Mouse (Mus musculus) midbrain, embryonic 13.5 days (tissue): ENCODE data around the gene Slc37a3. TPM values are rescaled to one million over a fixed set of nuclear protein-coding genes. Genes with fewer than 3 reads are reported as not detected.

ENCODE experiments used
- ATAC-seq: fragments of 200-750 bp; cut with Nextera tagmentation; 2 replicates; pipeline ENCODE4 v1.8.0; 2017; ENCODE audit warnings: mild to moderate bottlenecking, moderate TSS enrichment, moderate library complexity
- H3K27ac ChIP-seq: fragments of 300-500 bp; sonication (generic); 2 replicates; pipeline ENCODE4 v1.5.1; 2015; ENCODE audit warnings: inconsistent platforms, mild to moderate bottlenecking, moderate library complexity
- H3K27me3 ChIP-seq: fragments of 300-500 bp; sonication (generic); 2 replicates; pipeline ENCODE4 v1.6.1; 2015; ENCODE audit warnings: mild to moderate bottlenecking, inconsistent platforms
- H3K36me3 ChIP-seq: fragments of 300-500 bp; sonication (generic); 2 replicates; pipeline ENCODE4 v1.6.1; 2015; ENCODE audit warnings: mild to moderate bottlenecking, inconsistent platforms
- H3K4me1 ChIP-seq: fragments of 300-500 bp; sonication (generic); replicated peaks from 2 replicates; pipeline ENCODE4 v1.6.1; 2015; ENCODE audit warnings: inconsistent platforms
- H3K4me2 ChIP-seq: fragments of 300-500 bp; sonication (generic); replicated peaks from 2 replicates; pipeline ENCODE4 v1.6.1; 2015; ENCODE audit warnings: moderate library complexity, mild to moderate bottlenecking, inconsistent platforms
- H3K4me3 ChIP-seq: fragments of 300-500 bp; sonication (generic); replicated peaks from 2 replicates; pipeline ENCODE4 v1.5.1; 2015; ENCODE audit warnings: mild to moderate bottlenecking, inconsistent platforms
- H3K9ac ChIP-seq: fragments of 300-500 bp; sonication (generic); replicated peaks from 2 replicates; pipeline ENCODE4 v1.6.1; 2015; ENCODE audit warnings: mild to moderate bottlenecking, inconsistent platforms
- H3K9me3 ChIP-seq: fragments of 300-500 bp; sonication (generic); 2 replicates; pipeline ENCODE4 v1.6.1; 2016; ENCODE audit warnings: mild to moderate bottlenecking, inconsistent platforms
- WGBS: fragments of 180-500 bp; shearing (Covaris S2); methylation state at CpG from one replicate; pipeline ENCODE4 v1.1.7; 2015; 5-methylcytosine and 5-hydroxymethylcytosine counted together
- polyA plus RNA-seq: library from polyadenylated mRNA; unstranded; fragments of >200 nt; fragmentation: Nextera tagmentation; extraction: Ambion mirVana; gene quantifications from 2 replicates; pipeline ENCODE4 v1.2.1, GENCODE M21; 2015

Gene Slc37a3
- polyA plus RNA-seq, 1 experiment from 2014 or later: 59.8 TPM

DNA sequence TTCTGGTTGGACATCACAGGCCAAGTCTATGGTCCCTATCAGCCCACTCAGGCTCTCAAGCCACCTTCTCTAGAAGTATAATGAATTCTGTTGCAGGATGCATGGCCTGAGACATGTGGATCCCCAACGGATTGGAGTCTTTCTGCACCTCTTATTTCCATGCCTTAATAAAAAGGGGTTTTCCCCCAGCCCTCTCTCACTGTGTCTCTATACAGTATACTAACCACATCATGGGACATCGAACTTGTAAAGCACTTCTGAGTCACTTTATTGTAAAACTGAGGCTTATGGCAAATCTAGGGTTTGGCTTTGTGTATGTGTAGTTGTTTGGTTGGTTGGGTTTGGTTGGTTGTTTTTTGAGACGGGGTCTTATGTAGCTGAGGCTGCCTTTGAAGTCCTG, 65.7 kb downstream of the Slc37a3 start:
- ATAC-seq: no peak
- Histone ChIP-seq H3K9me3 (no peaks in the 10 kb centered on the region), H3K27ac (no peak overlapping the region), H3K9ac (no peak overlapping the region), H3K36me3 (no peaks in the 10 kb centered on the region), H3K4me1 (no peaks in the 10 kb centered on the region), H3K4me3 (no peak overlapping the region), H3K27me3 (no peaks in the 10 kb centered on the region), H3K4me2 (no peak overlapping the region)
- WGBS: 92% methylated on average over 3 of the region's 3 CpGs

DNA sequence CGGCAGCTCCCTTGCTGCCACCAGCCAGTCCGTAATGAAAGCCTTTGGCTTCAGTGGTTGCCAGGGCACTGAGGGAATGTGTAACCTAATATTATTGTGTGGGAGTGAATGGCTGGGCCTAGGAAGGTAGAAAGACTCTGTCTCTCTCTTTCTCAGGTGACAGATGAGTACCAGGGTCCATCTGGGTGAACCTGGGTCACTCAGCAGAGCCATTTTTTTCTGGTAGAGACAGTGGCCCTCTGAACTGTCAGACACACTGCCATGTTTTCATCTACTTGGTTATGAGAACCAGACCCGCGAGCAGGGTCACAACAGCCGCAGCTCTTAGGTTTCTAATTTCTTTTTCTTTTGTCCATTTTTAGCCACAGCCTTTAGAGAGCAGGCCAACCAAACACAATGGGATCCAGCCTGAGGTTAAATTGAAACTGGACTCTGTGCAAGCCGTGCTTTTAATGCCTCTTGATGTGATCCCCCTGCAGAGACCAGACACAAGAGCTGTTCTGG, 73.1 kb downstream of the Slc37a3 start:
- H3K9me3 ChIP-seq: no peaks in the 10 kb centered on the region
- H3K27me3 ChIP-seq: no peaks in the 10 kb centered on the region
- peak; percentile 66 for ATAC-seq
- no peak overlapping the region for H3K4me3 ChIP-seq
- peak overlapping the region; percentile 21 for H3K27ac ChIP-seq
- no peak overlapping the region for H3K9ac ChIP-seq
- no peak overlapping the region for H3K4me2 ChIP-seq
- no peaks in the 10 kb centered on the region for H3K36me3 ChIP-seq
- WGBS: 4% methylated on average over 6 of the region's 6 CpGs
- H3K4me1 ChIP-seq: peaks cover 9% of the 10 kb centered on the region; the same call in 1 of the 2 replicates

DNA sequence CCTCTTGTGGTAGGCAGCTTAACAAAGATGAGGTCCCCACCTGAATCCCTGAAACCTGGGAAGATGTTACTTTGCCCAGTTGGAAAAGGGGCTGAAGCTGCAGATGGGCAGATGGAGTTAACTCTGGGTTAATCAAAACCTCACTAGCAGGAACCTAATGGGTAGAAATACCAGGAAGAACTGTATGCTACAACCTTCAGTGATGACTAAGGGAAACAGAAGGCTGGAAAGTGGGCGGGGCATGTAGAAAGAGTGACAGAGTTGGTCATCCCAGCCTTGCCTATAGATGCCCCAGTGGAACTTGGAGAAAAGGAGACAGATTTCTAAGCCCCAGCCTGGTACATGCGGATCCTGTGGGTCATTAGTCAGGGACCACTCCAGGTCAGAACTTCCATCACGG, 76.0 kb downstream of the Slc37a3 start:
- 72% methylated on average over 3 of the region's 3 CpGs for WGBS
- H3K4me3 ChIP-seq: no peak overlapping the region
- H3K4me1 ChIP-seq: peaks cover 9% of the 10 kb centered on the region; the same call in 1 of the 2 replicates
- no peak overlapping the region for H3K27ac ChIP-seq
- no peaks in the 10 kb centered on the region for H3K36me3 ChIP-seq
- H3K9me3 ChIP-seq: no peaks in the 10 kb centered on the region
- no peaks in the 10 kb centered on the region for H3K27me3 ChIP-seq
- H3K9ac ChIP-seq: no peak overlapping the region
- no peak overlapping the region for H3K4me2 ChIP-seq
- no peak for ATAC-seq

DNA sequence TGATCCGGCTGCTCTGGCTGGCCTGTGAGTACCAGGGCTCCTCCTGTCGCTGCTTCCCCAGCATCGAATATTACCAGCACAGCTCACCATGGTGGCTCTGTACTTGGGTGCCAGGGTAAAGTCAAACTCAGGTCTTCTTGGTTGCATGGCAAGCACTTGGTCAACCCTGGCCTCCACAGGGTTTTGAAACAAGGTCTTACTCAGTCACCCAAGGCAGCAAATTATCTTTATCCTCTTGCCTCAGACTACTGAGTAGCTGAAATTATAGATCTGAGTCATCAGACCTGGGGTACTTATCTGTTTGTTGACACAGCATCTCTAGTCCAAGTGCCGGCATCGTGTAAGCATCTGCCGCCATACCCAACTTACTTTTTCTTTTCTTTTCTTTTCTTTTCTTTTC, 80.4 kb downstream of the Slc37a3 start:
- 0 out of 2 replicates have a peak, but pooled peaks cover 2% of the 10 kb centered on the region for H3K4me1 ChIP-seq
- no peak overlapping the region for H3K27ac ChIP-seq
- 94% methylated on average over 6 of the region's 6 CpGs for WGBS

DNA sequence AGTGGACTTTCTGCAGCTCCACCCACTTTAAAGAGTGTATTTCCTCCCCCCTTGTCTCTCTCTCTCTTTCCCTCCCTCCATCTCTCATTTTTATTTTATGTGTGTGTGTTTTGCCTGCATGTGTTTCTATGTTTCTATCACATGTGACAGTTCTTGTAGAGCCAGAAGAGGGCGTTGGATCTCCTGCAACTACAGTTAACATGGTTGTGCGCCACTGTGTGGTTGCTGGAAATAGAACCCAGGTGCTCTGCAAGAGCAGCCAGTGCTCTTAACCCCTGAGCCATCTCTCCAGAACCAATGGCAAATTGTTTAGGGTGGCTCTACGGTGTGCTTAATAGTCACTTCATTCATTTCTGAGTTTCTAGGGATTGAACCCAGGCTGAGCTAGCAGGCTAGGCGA, 81.0 kb downstream of the Slc37a3 start:
- Histone ChIP-seq H3K4me1 (0 out of 2 replicates have a peak, but pooled peaks cover 2% of the 10 kb centered on the region), H3K27ac (no peak overlapping the region), H3K9ac (no peak overlapping the region), H3K36me3 (no peaks in the 10 kb centered on the region), H3K4me2 (no peak overlapping the region), H3K9me3 (no peaks in the 10 kb centered on the region), H3K4me3 (no peak overlapping the region), H3K27me3 (no peaks in the 10 kb centered on the region)
- WGBS: 79% methylated on average over 4 of the region's 4 CpGs
- no peak for ATAC-seq

More for the DNA sequence above, 80.4 kb downstream of the Slc37a3 start:
- Histone ChIP-seq H3K36me3 (no peaks in the 10 kb centered on the region), H3K4me3 (no peak overlapping the region), H3K9ac (no peak overlapping the region), H3K4me2 (no peak overlapping the region), H3K9me3 (no peaks in the 10 kb centered on the region), H3K27me3 (no peaks in the 10 kb centered on the region)
- no peak for ATAC-seq

DNA sequence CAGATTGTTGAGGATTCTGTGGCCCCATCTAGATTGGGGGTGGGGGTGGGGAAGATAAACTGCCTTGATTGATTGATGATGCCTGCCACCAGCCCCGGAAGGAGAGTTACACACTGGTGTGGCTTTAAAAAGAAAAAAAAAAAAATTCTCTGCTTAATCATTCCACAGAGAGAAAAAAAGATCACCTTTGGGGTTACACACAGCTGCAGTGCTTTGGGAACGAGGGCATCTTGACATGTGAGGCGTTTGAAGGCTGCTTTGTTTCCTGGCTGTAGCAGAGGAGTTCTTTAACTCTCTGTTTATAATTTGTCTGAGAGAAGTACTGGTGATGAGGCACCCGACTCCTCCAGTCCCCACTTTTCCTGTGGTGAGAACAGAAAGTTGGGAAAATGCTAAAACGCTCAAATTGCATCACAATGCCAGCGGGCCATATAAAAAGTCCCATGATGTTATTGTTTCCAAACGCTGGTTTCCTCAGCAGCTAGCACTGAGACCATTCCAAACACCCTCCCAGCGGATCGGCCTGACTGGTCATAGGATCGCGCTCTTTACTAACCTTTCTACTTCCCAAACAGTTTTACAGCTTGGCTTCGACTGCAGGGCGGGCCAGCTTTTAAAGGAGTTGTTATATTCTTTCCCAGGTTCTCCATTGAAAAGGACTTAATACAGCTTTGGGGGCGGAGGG, 81.6 kb downstream of the Slc37a3 start:
- Histone ChIP-seq H3K4me1 (0 out of 2 replicates have a peak, but pooled peaks cover 2% of the 10 kb centered on the region), H3K4me2 (no peak overlapping the region), H3K9ac (no peak overlapping the region), H3K27me3 (no peaks in the 10 kb centered on the region), H3K36me3 (no peaks in the 10 kb centered on the region), H3K9me3 (no peaks in the 10 kb centered on the region), H3K27ac (no peak overlapping the region), H3K4me3 (no peak overlapping the region)
- 50% methylated on average over 14 of the region's 14 CpGs for WGBS
- no peak for ATAC-seq

DNA sequence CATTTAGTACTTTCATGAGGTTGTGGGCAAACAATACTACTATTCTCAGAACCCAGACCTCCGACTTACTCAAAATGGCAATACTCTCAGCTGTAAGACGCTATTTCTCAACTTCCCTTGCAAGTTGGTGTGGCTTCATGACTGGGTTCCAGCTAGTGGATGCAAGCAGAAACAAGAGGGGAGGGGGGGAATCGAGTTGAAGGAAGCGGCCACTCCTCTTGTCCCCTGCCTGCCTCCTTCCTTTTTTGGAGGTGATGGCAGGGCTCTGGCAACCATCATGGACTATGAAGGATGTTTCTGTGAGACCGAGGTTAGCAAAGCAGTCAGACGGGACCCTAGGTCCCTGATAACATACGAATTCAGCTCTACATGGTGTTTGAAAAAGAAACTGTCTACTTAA, 87.8 kb downstream of the Slc37a3 start:
- H3K4me3 ChIP-seq: no peak overlapping the region
- no peak for ATAC-seq
- H3K9me3 ChIP-seq: no peaks in the 10 kb centered on the region
- H3K4me1 ChIP-seq: 0 out of 2 replicates have a peak, but pooled peaks cover 8% of the 10 kb centered on the region
- H3K36me3 ChIP-seq: no peaks in the 10 kb centered on the region
- H3K27ac ChIP-seq: no peak overlapping the region
- H3K4me2 ChIP-seq: no peak overlapping the region
- H3K27me3 ChIP-seq: no peaks in the 10 kb centered on the region
- H3K9ac ChIP-seq: no peak overlapping the region
- WGBS: 82% methylated on average over 7 of the region's 7 CpGs

DNA sequence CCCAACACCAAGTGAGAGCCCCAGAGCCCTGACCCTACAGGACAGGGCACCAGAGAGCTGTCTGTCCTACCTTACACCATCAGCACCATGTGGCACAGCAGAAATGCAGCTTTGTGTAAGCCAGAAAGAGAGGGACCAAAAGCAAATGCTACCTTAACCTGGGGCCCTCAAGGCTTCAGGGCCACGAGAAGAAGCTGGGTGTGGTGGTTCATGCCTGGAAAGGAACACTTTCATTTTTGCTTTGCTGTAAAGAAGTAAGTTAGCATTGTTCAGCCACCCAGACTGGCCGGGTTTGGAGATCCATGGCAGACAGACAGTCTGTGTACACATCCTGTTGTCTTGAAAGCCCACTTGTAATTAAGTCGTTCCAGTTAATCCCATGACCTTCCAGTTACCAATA, 89.7 kb downstream of the Slc37a3 start:
- WGBS: 81% methylated on average over 3 of the region's 3 CpGs

DNA sequence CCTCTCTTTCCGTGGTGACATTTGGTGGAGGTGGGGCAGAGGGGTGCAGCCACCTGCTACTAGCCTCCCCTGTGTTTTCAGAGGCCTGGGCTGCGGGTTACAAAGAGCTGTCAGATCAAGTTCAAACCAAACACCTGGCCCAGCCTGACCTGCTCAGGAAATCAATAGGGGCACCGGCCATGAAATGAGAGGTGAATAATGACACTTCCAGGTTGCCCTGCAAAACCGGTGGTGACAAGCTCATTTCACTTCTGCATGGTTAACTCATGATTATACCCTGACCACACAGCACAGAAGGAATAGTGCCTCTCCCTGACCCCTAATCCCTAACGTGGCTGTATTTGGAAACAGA, 90.8 kb downstream of the Slc37a3 start:
- WGBS: 37% methylated on average over 5 of the region's 5 CpGs
- Histone ChIP-seq H3K4me2 (no peak overlapping the region), H3K4me1 (0 out of 2 replicates have a peak, but pooled peaks cover 8% of the 10 kb centered on the region), H3K27me3 (no peaks in the 10 kb centered on the region), H3K9ac (no peak overlapping the region; the same call in 1 of the 2 replicates), H3K9me3 (no peaks in the 10 kb centered on the region), H3K4me3 (no peak overlapping the region), H3K27ac (no peak overlapping the region), H3K36me3 (no peaks in the 10 kb centered on the region)
- no peak for ATAC-seq

More for the DNA sequence above, 89.7 kb downstream of the Slc37a3 start:
- Histone ChIP-seq H3K4me2 (no peak overlapping the region), H3K27ac (no peak overlapping the region), H3K4me1 (0 out of 2 replicates have a peak, but pooled peaks cover 8% of the 10 kb centered on the region), H3K36me3 (no peaks in the 10 kb centered on the region), H3K4me3 (no peak overlapping the region), H3K27me3 (no peaks in the 10 kb centered on the region), H3K9ac (no peak overlapping the region), H3K9me3 (no peaks in the 10 kb centered on the region)
- no peak for ATAC-seq

DNA sequence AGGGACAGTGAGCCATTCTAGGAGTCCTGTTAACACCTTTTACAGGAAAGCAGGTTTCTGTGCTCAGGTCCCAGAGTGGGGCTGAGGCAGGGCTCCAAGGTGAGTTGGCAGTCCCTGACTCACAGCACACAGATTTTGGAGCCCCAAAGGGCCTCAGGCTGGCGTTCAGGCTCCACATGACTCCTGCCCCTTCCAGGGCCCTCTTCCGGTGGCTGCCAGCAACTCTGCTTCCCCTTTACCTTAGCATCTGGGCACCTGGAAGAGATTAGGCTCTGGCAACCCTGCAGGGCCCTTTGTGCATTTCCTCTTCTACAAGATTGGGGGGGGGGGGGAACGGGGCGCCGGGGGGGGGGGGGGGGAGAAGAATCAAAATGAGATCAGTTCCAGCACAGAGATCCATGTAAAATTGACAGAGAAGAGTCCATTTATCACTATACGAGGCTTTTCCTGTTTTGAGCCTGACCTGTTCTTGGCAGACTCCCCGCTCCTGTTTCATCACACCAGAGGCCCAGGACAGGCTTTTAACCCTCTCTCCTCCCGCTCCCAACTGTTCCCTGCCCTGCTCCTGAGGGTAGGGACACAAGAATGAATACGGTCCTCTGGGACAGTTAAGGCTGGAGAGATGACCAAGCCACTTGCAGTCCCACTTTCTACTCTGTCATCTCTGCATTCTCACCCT, 91.3 kb downstream of the Slc37a3 start:
- Histone ChIP-seq H3K4me3 (no peak overlapping the region), H3K4me1 (0 out of 2 replicates have a peak, but pooled peaks cover 8% of the 10 kb centered on the region), H3K27me3 (no peaks in the 10 kb centered on the region), H3K9me3 (no peaks in the 10 kb centered on the region), H3K9ac (no peak overlapping the region; the same call in 1 of the 2 replicates), H3K36me3 (no peaks in the 10 kb centered on the region), H3K4me2 (no peak overlapping the region), H3K27ac (no peak overlapping the region)
- WGBS: 32% methylated on average over 8 of the region's 9 CpGs
- ATAC-seq: no peak

DNA sequence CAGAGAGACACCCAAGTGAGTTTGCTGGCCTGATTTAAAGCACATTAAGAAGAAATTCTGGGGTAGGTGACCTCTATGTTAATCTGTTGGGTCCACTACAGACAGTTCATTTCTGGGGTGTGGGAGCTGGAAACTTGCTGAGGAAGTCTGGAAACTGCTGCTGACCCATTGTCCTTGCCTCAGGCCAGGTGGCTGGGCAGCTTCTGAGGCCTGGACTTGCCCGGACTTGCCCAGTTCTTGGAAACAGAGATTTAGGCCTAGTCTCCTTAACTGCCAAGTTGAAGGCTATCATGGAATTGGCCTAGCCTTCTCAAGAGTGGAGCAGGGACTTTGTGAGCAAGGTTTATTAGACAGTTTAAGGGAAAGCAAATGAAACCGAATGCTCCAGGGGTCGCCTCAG, 92.6 kb downstream of the Slc37a3 start:
- H3K4me3 ChIP-seq: no peak overlapping the region
- H3K27me3 ChIP-seq: no peaks in the 10 kb centered on the region
- no peak overlapping the region for H3K4me2 ChIP-seq
- no peaks in the 10 kb centered on the region for H3K36me3 ChIP-seq
- no peak overlapping the region for H3K27ac ChIP-seq
- H3K9me3 ChIP-seq: no peaks in the 10 kb centered on the region
- ATAC-seq: no peak
- no peak overlapping the region for H3K9ac ChIP-seq
- 0 out of 2 replicates have a peak, but pooled peaks cover 8% of the 10 kb centered on the region for H3K4me1 ChIP-seq
- WGBS: 89% methylated on average over 3 of the region's 3 CpGs
